Mouse (Mus musculus): Measurements from ENCODE around the gene Cnn2.

Gene Cnn2

DNA sequence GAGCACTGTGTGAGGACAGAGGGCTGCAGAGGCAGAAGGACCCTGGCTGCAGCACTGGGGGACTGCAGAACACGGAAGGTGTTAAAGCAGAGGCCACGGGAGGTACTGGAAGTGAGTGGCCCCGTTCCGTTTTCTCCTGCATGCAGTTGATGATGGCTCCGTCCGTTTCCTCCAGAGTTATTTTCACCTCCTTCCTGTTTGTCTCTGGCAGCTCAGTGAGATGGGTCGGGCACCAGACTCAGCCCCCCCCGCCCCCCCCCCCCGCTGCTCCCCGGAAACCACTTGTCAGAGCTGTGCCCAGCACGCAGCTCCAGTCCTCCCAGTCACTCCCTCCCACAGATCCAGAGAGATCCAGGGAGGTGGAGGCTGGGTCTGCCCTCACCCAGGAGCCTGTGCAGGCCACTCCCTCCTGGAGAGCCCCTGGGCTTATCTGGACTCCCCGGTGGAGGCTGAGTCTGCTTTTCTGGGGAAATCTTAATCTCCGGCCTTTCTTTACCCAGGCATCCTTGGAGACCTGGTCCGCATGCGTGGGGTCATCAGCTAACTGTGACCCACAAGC, 30.4 kb downstream of the Cnn2 start:
- no peak for DNase-seq (ENCODE audit: low read depth, low spot score)

GRCm38 (mm10) chr10:80019471-80020131, 31.2 kb downstream of the Cnn2 start:
- no peak for DNase-seq (ENCODE audit: low read depth, low spot score)

DNA sequence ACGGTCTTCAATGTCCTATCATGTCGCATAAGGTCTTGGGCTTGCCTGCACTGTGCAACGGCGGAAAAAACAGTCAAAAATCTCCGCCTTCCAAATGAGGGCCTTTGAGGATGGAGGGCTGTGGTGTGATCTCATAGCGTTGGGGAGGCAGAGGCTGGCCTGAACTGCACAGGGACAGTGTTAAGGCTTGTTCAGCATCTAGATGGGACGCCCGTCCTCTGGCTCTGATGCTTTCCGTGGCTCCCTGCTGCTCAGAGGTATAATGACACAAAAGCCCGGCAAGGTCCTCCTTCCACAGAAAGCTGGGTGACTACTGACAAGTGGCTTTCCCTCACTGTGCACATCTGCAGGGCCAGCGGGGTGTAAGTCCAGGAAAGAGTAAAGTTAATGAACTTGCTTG, 31.8 kb downstream of the Cnn2 start:
- no peak for DNase-seq (ENCODE audit: low read depth, low spot score)

- no peak for DNase-seq (ENCODE audit: low read depth, low spot score)
Measured at GRCm38 (mm10) chr10:80020603-80021319, 32.4 kb downstream of the Cnn2 start.

- no peak for DNase-seq (ENCODE audit: low read depth, low spot score)
Measured at GRCm38 (mm10) chr10:80021320-80021641, 32.9 kb downstream of the Cnn2 start.

GRCm38 (mm10) chr10:80022164-80022563, 33.8 kb downstream of the Cnn2 start:
- no peak for DNase-seq (ENCODE audit: low read depth, low spot score)

DNA sequence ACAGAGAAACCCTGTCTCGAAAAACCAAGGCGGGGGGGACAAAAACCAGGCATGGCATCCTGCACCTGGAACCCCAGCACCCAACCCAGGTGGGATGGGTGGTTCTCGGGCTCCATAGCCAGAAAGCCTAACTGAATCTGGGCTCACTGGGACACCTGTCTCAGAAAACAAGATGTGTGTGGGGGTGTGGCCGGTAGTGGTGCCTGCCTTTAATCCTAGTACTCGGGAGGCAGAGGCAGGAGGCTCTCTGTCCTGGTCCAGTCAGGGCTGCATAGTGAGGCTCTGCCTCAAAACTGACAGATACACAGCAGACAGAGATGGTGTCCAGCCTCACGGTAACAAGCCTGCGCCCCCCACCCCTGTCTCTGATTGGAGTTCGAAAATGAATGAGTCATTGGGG, 34.4 kb downstream of the Cnn2 start:
- no peak for DNase-seq (ENCODE audit: low read depth, low spot score)

GRCm38 (mm10) chr10:80023758-80024157, 35.4 kb downstream of the Cnn2 start:
- no peak for DNase-seq (ENCODE audit: low read depth, low spot score)

DNA sequence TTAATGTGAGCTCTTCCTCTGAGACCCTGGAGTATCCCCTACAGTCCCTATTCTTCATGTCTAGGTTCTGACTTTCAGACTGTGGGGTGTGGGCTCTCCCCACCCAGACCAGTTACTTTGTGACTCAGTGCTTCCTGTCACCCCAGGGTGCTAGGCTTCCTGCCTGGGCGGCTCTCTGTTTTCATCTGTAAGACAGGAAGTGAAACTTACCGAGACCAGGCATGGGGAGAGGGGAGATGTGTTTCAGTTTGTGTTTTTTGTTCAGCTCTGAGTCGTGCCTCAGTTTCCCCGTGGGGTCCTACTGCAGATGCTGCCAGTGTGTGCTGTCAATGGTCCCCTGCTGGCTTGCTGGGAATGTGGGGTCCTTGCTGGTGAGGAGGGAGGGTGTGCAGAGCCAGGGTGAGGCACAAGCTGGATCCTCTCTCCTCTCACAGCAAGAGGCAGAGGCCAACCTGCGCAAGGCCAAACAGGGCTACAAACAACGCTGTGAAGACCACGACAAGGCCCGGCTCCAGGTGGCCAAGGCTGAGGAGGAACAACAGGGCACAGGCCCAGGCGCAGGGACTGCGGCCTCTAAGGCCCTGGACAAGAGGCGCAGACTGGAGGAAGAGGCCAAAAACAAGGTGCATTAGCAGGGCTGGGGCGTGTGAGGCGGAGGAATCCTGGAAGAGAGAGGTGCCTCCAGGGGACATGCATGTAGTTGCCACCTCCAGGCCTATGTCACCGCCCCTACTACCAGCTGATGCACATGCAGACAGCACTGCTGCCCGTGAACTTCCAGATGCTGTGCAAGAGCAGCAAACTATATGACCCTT, 36.1 kb downstream of the Cnn2 start:
- no peak for DNase-seq (ENCODE audit: low read depth, low spot score)

DNA sequence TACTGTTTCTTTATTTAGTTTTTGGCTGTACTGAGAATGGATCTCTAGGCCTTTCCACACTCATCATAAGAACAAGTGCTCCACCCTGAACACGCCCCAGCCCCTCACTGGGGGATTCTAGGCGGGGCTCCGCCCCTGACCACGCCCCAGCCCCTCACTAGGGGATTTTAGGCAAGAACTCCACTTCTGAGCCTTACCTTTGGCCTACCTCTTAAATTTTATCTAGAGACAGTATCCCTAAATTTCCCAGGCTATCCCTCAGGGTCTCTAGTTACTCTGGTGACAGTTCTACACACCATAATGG, 36.6 kb downstream of the Cnn2 start:
- no peak for DNase-seq (ENCODE audit: low read depth, low spot score)

DNA sequence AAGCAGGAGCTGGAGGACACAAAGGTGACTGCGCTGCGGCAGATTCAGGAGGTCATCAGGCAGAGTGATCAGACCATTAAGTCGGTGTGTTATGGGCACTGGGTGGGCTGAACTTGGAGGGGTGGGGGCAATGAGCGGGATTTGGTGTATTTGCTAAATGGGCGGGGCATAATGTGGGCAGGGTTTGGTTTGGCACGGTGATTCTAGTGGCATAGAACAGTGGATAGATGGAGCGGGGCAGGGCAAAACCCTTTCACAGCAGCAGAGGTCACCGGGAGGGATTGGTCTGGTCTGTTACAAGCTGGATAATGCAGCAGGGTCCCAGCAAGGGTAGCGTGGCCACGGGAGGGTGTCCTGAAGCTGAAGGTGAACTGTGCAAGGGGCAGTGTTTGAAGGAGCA, 37.1 kb downstream of the Cnn2 start:
- no peak for DNase-seq (ENCODE audit: low read depth, low spot score)

GRCm38 (mm10) chr10:80025889-80026288, 37.5 kb downstream of the Cnn2 start:
- peak; percentile 88 for DNase-seq (ENCODE audit: low read depth, low spot score)

DNA sequence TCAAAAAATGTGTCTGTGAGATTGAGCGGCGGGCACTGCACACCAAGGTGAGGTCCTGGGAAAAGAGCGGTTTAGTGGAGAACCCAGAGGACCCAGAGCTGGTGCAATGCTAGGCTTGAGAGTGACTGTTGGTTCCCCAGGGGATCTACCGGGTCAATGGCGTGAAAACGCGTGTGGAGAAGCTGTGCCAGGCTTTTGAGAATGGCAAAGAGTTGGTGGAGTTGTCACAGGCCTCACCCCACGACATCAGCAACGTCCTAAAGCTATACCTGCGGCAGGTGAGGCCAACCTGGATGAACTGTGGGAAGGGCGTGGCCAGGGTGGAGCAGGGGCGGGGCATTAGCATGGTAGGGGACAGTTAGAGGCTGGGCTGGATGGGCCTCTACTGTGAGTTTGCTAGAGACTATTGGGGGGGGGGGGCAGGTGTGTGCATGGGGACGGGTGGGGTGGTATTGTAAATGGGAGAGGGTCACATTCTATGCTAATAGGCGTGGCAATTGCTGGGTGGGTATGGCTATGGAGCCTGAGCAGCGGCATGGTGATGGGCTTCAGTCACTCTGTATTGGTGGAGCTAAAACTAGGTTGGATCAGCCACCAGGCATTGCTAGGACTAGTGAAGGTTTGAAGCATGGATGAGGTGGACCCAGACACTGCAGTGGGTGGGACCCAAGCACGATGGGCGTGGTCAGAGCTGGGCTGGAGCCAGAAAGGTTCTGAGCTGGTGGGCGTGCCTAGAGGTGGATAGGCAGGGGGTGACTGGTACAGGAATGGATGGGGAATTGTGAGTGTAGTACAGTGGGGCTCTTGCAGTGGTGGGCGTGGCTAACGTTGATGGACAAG, 39.5 kb downstream of the Cnn2 start:
- DNase-seq (ENCODE audit: low read depth, low spot score) = peak; percentile 90

GRCm38 (mm10) chr10:80028521-80028846, 40.1 kb downstream of the Cnn2 start:
- no peak for DNase-seq (ENCODE audit: low read depth, low spot score)

- no peak for DNase-seq (ENCODE audit: low read depth, low spot score)
Measured at GRCm38 (mm10) chr10:80030191-80030590, 41.8 kb downstream of the Cnn2 start.

DNA sequence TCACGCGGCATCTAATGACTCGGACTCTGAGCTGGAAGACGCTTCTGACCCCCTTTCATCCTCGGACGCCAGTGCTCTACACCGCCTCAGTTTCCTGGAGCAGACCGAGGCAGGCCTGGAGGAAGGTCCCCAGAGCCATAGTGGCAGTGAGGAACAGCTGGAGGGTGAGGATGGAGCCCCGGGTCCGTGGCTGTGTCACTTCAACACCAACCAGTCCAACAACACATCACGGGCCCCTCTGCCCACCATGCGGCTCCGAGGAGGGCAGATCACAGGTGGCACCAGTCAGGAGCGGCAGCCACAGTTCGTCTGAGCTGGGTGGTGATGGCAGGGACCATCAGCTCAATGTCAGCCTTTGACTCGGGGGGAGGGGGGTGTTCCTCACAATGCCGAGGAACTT, 42.4 kb downstream of the Cnn2 start:
- no peak for DNase-seq (ENCODE audit: low read depth, low spot score)

DNA sequence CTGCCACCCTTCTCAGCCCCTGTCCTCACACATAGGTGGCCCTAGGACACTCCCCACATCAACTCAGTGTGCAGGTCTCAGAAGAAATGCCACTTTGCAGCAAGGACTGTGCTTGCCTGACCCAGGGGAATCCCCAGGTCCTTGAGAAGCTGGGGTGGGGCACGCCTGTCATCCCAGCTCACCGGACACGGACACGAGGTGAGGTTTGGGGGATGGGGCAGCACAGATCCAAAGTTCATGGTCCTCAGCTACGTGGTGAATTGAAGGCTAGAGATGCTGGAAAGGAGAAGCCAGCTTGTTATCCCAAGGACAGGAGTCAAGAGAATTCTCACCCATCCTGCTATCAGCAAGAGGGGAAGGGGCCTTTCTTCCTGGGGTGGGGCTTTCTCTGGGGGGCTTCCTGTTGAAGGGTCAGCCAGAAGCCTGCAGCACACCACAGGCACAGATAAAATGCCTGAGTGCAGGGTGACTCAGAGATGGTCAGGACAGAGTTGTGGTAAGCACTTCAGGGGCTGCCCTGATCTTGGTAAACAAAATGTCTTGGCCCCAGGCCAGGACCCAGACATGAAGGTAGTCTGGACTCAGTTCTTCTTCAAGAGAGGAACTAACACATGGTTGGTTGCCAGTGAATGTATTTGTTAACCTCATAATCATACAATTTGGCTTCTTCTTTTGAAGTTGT, 44.6 kb downstream of the Cnn2 start:
- DNase-seq (ENCODE audit: low read depth, low spot score) = no peak

- peak; percentile 80 for DNase-seq (ENCODE audit: low read depth, low spot score)
Measured at GRCm38 (mm10) chr10:80033511-80034391, 45.4 kb downstream of the Cnn2 start.

DNA sequence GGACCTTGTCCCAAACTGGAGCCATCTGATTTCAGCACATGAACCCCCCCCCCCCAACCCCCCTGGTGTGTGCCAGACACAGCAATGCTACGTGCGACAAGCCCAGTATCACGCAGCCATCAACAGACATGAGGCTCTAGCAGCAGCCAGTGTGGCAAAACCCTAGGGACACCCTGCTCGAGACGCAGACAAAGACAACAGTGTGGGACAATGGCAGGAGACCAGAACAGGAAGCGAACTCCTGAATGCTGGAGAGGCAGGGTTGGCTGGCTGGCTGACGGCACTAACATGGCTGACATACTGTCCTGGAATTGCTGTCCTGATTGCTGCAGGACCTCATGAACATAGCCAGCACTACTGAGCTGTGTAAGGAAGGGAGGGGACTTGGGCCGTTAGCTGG, 46.8 kb downstream of the Cnn2 start:
- no peak for DNase-seq (ENCODE audit: low read depth, low spot score)

GRCm38 (mm10) chr10:80035686-80036085, 47.3 kb downstream of the Cnn2 start:
- DNase-seq (ENCODE audit: low read depth, low spot score) = no peak

Data from ES-CJ7 (cell line).